Mouse (Mus musculus): ENCODE measurements around the gene Samd11.

The Samd11 gene

DNA sequence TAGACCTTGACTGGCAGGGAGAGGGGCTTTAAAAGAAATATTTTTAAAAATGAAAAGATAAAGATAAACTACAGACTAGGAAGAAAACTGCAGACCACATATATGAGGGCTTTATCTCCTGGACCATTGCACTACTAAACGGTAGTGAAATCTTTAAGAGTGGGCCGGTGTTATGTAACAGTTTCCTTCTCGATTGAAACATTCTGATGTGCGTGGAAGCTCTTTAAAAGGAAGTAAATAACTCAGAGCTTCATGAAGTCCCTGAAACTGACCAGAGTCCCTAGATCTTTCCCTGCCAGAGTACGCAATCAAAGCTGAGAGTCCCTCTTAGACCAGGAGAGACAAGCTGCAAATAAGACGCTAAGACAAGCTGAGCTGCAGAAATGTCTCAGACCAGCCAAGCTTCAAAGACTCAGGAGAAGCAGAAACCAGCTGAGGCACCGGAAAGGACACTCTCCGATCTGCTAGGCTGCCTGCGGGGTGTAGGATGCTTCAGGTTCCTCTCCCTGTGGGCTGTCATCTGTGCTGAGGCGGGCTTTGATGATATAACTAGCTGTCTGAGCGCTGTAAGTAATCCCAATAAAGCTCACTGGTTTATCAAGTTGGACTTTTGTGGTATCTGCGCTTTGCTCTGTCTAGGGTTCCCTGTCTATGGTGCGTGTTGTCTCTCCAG is 45.4 kb downstream of the Samd11 start:
- DNase-seq, result no peak

DNA sequence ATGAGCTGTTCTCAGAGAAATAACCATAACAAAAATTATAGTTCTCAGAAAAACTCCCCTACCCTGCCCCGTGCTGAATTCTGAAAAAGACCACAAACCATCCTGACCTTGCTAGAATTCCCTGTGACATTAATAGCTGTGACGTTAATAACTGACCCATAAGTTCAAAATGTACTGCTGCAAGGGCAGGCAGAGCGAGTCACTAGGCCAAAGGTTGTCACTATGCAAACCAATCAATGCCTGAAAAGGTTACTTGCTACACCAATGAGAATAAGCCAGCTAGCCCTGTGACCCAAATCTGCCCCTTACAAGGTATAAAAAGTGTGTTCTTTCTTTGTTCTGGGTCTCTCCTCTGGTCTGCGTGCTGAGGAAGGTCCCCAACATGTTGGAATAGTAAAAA is 46.6 kb downstream of the Samd11 start:
- DNase-seq, result no peak

GRCm38 (mm10) chr4:156203413-156204131 is 51.9 kb downstream of the Samd11 start:
- DNase-seq, result no peak

GRCm38 (mm10) chr4:156203001-156203412 is 52.5 kb downstream of the Samd11 start, which contains the start of gene AW011738:
Gene AW011738 (plus strand): TSS chr4:156203304.
- DNase-seq, result peak; percentile 61

DNA sequence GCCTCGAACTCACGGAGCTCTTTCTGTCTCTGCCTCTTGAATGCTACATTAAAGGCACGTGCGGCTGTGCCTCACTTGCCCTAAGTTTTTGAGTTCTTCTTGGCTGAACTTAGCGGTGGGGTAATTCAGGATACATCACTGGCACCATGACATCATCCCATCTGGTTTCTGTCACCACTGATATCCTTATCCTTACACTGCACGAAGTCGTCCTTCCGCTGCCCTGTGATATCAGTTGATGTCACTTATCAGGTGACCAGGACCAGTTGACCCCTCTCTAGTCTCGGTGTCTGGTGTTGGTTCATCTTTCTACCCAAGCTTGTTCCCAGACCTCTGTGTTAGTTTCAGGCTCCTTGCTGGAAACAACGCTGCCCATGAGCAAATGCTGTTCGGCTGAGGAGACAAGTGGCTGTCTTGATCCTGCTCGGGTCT is 53.0 kb downstream of the Samd11 start:
- no peak for DNase-seq

- no peak for DNase-seq
These were observed 54.6 kb downstream of the Samd11 start, which contains the start of gene Isg15 for GRCm38 (mm10) chr4:156200623-156201475. Gene Isg15 (minus strand): TSS chr4:156200818.

GRCm38 (mm10) chr4:156197829-156198205 is 57.6 kb downstream of the Samd11 start:
- peak; percentile 79 for DNase-seq

- peak; percentile 73 for DNase-seq
These were observed 58.2 kb downstream of the Samd11 start, which contains the start of gene Agrn for GRCm38 (mm10) chr4:156197131-156197828. Gene Agrn (minus strand): TSS chr4:156197488.

All from right cerebral cortex, postnatal 4 days (tissue).